Mouse (Mus musculus) thymus, adult 2 months (tissue): ENCODE data around the gene Slc44a3.

ENCODE experiments used
- CTCF ChIP-seq: fragments of 200-500 bp; IDR thresholded peaks from 2 replicates; pipeline ENCODE4 v1.5.1; 2012; ENCODE audit warnings: mild to moderate bottlenecking, control low read depth, low read length, moderate library complexity, borderline replicate concordance; ENCODE audit not compliant: control insufficient read depth, poor library complexity, insufficient read depth; ENCODE audit errors: extremely low read depth
- POLR2A ChIP-seq: fragments of 200-500 bp; IDR thresholded peaks from 2 replicates; pipeline ENCODE4 v1.6.1; 2012; ENCODE audit warnings: mild to moderate bottlenecking, low read length, control low read depth, moderate library complexity; ENCODE audit not compliant: control insufficient read depth, poor library complexity, insufficient read depth; ENCODE audit errors: extremely low read depth

DNA sequence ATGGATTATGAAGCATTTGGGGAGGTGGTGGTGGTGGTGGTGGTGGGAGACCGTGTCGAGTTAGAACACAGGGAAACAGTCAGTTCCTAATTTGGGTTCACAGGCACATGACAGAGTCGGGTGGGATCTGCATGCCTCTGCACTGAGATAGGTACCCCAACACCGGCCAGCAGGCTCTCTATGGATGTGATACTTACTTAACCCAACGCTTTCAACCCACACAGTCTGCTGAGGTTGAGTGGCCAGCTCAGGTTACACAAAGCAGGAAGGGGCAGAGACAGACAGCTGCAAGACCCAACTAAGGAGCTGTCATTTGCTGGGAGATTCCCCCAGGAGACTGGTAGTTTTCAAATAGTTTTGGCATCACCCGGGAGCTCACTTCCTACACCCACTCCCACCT, 50.6 kb downstream of the Slc44a3 start:
- TF ChIP-seq POLR2A, result no peak
- no peak for TF ChIP-seq CTCF
